In the genomic region with DNA sequence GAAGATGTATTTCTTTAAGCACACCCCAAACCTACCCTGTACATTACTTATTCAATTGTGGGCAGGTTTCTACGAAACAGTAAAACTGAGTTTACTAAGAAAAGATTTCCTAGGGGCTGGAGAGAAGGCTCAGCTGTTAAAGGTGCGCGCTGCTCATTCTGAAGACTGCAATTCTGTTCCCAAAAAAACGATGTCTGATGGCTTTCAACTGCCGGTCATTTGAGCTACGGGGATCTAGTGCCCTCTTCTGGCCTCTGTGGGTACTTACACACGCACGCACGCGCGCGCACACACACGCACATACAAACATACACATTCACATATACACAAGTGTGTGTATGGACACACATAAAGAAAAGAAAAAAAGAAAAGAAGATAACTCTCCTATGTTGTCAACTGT, we compare ENCODE assay signal across 19 mouse cellular contexts.
DNase-seq lines count a peak whose midpoint lies in the region; ATAC-seq and TF ChIP-seq lines count a peak whose summit lies in the region.
"Had no signal": no experiment of that assay in that cellular context is flagged by ENCODE, and none has a peak within 500 bp of the region (broad histone marks: within the 10 kb centered on the region; RNA-seq: fewer than 3 reads in every experiment).

No protein-coding gene starts in this region.

- TF ChIP-seq RAD21 in CH12.LX (IDR thresholded peaks at IDR 0.05; ENCODE audit: low read depth, low read length), result peak; percentile 9
- TF ChIP-seq RAD21 in MEL (IDR thresholded peaks at IDR 0.05; ENCODE audit: low read depth, low read length), result peak; percentile 4

- TF ChIP-seq POLR2A in CH12.LX (IDR thresholded peaks at IDR 0.05; ENCODE audit: low read depth, low read length) (no peak), MEL (IDR thresholded peaks at IDR 0.05; ENCODE audit: control insufficient read depth in 1 of 2, insufficient read depth in 1 of 2, low read depth in 1 of 2, low read length in 2 of 2, poor library complexity in 1 of 2) (no peak)

- DNase-seq in hindbrain, postnatal 0 days (ENCODE audit: low spot score), result no peak
- DNase-seq in liver, postnatal 0 days, result no peak
- DNase-seq in liver (no peak), CH12.LX (ENCODE audit: extremely low read depth) (no peak), MEL (ENCODE audit: low read depth, low spot score) (no peak), adipocyte (ENCODE audit: low spot score) (no peak)
- no peak for DNase-seq in cerebellum, postnatal 4 days (ENCODE audit: low spot score in 2 of 2)
- DNase-seq: adrenal gland, postnatal 25 days; cerebellum, adult 9-10 months; gastrocnemius, postnatal 25 days; heart, postnatal 4 days; kidney, postnatal 10 days; lung, postnatal 14 days; right cerebral cortex, postnatal 25 days; thymus, postnatal 25 days had no signal

- in situ Hi-C loops in CH12.LX (cut with MboI; ENCODE audit: low pct_ligation_motif_present, low pct_unique_long_range_greater_than_20kb, low sequenced_read_pairs), result no loop called here

- TF ChIP-seq CTCF in hindbrain, postnatal 0 days (IDR thresholded peaks at IDR 0.05; ENCODE audit: low read depth), result peak; percentile 51; the same call in 1 of the 2 replicates
- TF ChIP-seq CTCF in liver, postnatal 0 days (IDR thresholded peaks at IDR 0.05; ENCODE audit: low read depth), result peak; percentile 17; the same call in 1 of the 2 replicates
- peak in 1 of 2 experiments; percentile 20; a peak in 2 of 4 replicates for TF ChIP-seq CTCF in CH12.LX (conservative IDR thresholded peaks at IDR 0.05 in 1 of 2, IDR thresholded peaks at IDR 0.05 in 1 of 2; ENCODE audit: low read depth in 2 of 2, low read length in 2 of 2)
- TF ChIP-seq CTCF in MEL (IDR thresholded peaks at IDR 0.05 in 2 of 3, conservative IDR thresholded peaks at IDR 0.05 in 1 of 3; ENCODE audit: control insufficient read depth in 1 of 3, insufficient read depth in 1 of 3, low read depth in 2 of 3, low read length in 3 of 3, poor library complexity in 1 of 3, severe bottlenecking in 1 of 3), result peak in 1 of 3 experiments; percentile 30; a peak in 1 of 6 replicates

- no peak overlapping the region for H3K4me2 ChIP-seq in hindbrain, postnatal 0 days (ENCODE audit: low read depth, low read length)
- H3K4me2 ChIP-seq in hindbrain, embryonic 16.5 days (ENCODE audit: low read length), result no peak overlapping the region
- H3K4me2 ChIP-seq in liver, postnatal 0 days (ENCODE audit: low read depth, low read length), result no peak overlapping the region
- H3K4me2 ChIP-seq in CH12.LX (ENCODE audit: insufficient read depth, low read depth, poor library complexity, severe bottlenecking), result no peak overlapping the region
- H3K4me2 ChIP-seq: heart, embryonic 12.5 days; limb, embryonic 15.5 days had no signal

- dilution Hi-C loops in CH12.LX (cut with MboI; ENCODE audit: extremely low pct_ligation_motif_present, extremely low pct_unique_long_range_greater_than_20kb, low sequenced_read_pairs), result no loop called here

- H3K79me2 ChIP-seq in CH12.LX (replicated peaks; ENCODE audit: control insufficient read depth, extremely low read depth, insufficient read depth, poor library complexity, severe bottlenecking) (no peaks in the 10 kb centered on the region), MEL (ENCODE audit: control insufficient read depth, insufficient read depth, low read length, poor library complexity) (no peaks in the 10 kb centered on the region)

- H3K9ac ChIP-seq in hindbrain, postnatal 0 days (replicated peaks; ENCODE audit: low read length), result no peak overlapping the region
- no peak overlapping the region for H3K9ac ChIP-seq in hindbrain, embryonic 16.5 days (ENCODE audit: low read depth, low read length)
- no peak overlapping the region for H3K9ac ChIP-seq in liver, postnatal 0 days (replicated peaks)
- H3K9ac ChIP-seq in CH12.LX (ENCODE audit: insufficient read depth, low read depth), result no peak overlapping the region
- H3K9ac ChIP-seq in MEL (ENCODE audit: control insufficient read depth, low read depth, low read length, poor library complexity, severe bottlenecking), result no peak overlapping the region
- H3K9ac ChIP-seq: heart, embryonic 12.5 days; limb, embryonic 15.5 days had no signal

- no peak overlapping the region for H3K4me3 ChIP-seq in hindbrain, postnatal 0 days (ENCODE audit: low read length)
- H3K4me3 ChIP-seq in hindbrain, embryonic 16.5 days (ENCODE audit: low read length), result no peak overlapping the region
- H3K4me3 ChIP-seq in liver, postnatal 0 days (ENCODE audit: low read depth, low read length), result no peak overlapping the region
- H3K4me3 ChIP-seq in CH12.LX (replicated peaks in 1 of 3; ENCODE audit: low read depth in 2 of 3, low read length in 2 of 3, poor library complexity in 1 of 3) (no peak overlapping the region), MEL (ENCODE audit: control insufficient read depth in 1 of 2, insufficient read depth in 1 of 2, low read depth in 2 of 2, low read length in 2 of 2) (no peak overlapping the region)
- H3K4me3 ChIP-seq: heart, embryonic 12.5 days; limb, embryonic 15.5 days had no signal

- 87% methylated on average over 13 of the region's 13 CpGs for WGBS in hindbrain, postnatal 0 days
- 90% methylated on average over 13 of the region's 13 CpGs for WGBS in hindbrain, embryonic 16.5 days
- 82% methylated on average over 13 of the region's 13 CpGs for WGBS in liver, postnatal 0 days (ENCODE audit: insufficient replicate concordance)

- H3K27me3 ChIP-seq in hindbrain, postnatal 0 days (ENCODE audit: insufficient read depth, low read length), result no peaks in the 10 kb centered on the region
- no peaks in the 10 kb centered on the region for H3K27me3 ChIP-seq in hindbrain, embryonic 16.5 days (replicated peaks; ENCODE audit: control insufficient read depth, insufficient read depth, low read length)
- no peaks in the 10 kb centered on the region for H3K27me3 ChIP-seq in liver, postnatal 0 days (ENCODE audit: insufficient read depth, low read length)
- H3K27me3 ChIP-seq in CH12.LX (replicated peaks) (no peaks in the 10 kb centered on the region), MEL (ENCODE audit: control insufficient read depth in 1 of 2, insufficient read depth in 2 of 2, low read length in 2 of 2) (no peaks in the 10 kb centered on the region)
- H3K27me3 ChIP-seq: heart, embryonic 12.5 days; limb, embryonic 15.5 days had no signal

- no peak for ATAC-seq in hindbrain, postnatal 0 days
- no peak for ATAC-seq in hindbrain, embryonic 16.5 days
- no peak for ATAC-seq in liver, postnatal 0 days
- ATAC-seq: inflammation-experienced regulatory T-cells, adult 6 months had no signal

- TF ChIP-seq EP300 in liver, postnatal 0 days (IDR thresholded peaks at IDR 0.05; ENCODE audit: low read depth), result no peak
- TF ChIP-seq EP300 in CH12.LX (IDR thresholded peaks at IDR 0.05; ENCODE audit: low read length), result no peak
- TF ChIP-seq EP300 in MEL (IDR thresholded peaks at IDR 0.05; ENCODE audit: low read depth in 1 of 2, low read length in 2 of 2), result no peak

- no peak overlapping the region for H3K27ac ChIP-seq in hindbrain, postnatal 0 days
- H3K27ac ChIP-seq in hindbrain, embryonic 16.5 days (ENCODE audit: low read depth, low read length), result no peak overlapping the region
- H3K27ac ChIP-seq in liver, postnatal 0 days (ENCODE audit: low read depth), result no peak overlapping the region
- H3K27ac ChIP-seq in CH12.LX (ENCODE audit: insufficient read depth, low read depth), result no peak overlapping the region
- no peak overlapping the region for H3K27ac ChIP-seq in MEL (ENCODE audit: control insufficient read depth, low read depth, low read length)
- H3K27ac ChIP-seq: limb, embryonic 15.5 days had no signal

- H3K36me3 ChIP-seq in hindbrain, postnatal 0 days (ENCODE audit: insufficient read depth, low read length), result no peaks in the 10 kb centered on the region
- no peaks in the 10 kb centered on the region for H3K36me3 ChIP-seq in hindbrain, embryonic 16.5 days (ENCODE audit: control insufficient read depth, insufficient read depth, low read length)
- no peaks in the 10 kb centered on the region for H3K36me3 ChIP-seq in liver, postnatal 0 days (replicated peaks; ENCODE audit: insufficient read depth, low read length)
- H3K36me3 ChIP-seq in CH12.LX (replicated peaks in 1 of 2; ENCODE audit: control insufficient read depth in 1 of 2, insufficient read depth in 1 of 2, low read length in 1 of 2), result no peaks in the 10 kb centered on the region
- peaks cover 0 to 2% of the 10 kb centered on the region in 2 experiments; a peak in 1 of 4 replicates for H3K36me3 ChIP-seq in MEL (ENCODE audit: control insufficient read depth in 1 of 2, insufficient read depth in 2 of 2, low read length in 2 of 2)
- H3K36me3 ChIP-seq: heart, embryonic 12.5 days; limb, embryonic 15.5 days had no signal

- no peaks in the 10 kb centered on the region for H3K9me3 ChIP-seq in hindbrain, postnatal 0 days (ENCODE audit: low read length)
- no peaks in the 10 kb centered on the region for H3K9me3 ChIP-seq in hindbrain, embryonic 16.5 days (ENCODE audit: control insufficient read depth, low read length)
- H3K9me3 ChIP-seq in liver, postnatal 0 days (ENCODE audit: low read length), result no peaks in the 10 kb centered on the region; the same call in 1 of the 2 replicates
- H3K9me3 ChIP-seq in CH12.LX (replicated peaks; ENCODE audit: low read length) (peaks cover 2% of the 10 kb centered on the region), MEL (replicated peaks; ENCODE audit: insufficient read depth, low read length) (no peaks in the 10 kb centered on the region)
- H3K9me3 ChIP-seq: limb, embryonic 15.5 days had no signal

- no peaks in the 10 kb centered on the region for H3K4me1 ChIP-seq in hindbrain, postnatal 0 days (ENCODE audit: insufficient read depth, low read length)
- no peaks in the 10 kb centered on the region for H3K4me1 ChIP-seq in hindbrain, embryonic 16.5 days (ENCODE audit: control insufficient read depth, insufficient read depth, low read depth, low read length)
- H3K4me1 ChIP-seq in liver, postnatal 0 days (ENCODE audit: insufficient read depth), result no peaks in the 10 kb centered on the region
- H3K4me1 ChIP-seq in CH12.LX (ENCODE audit: control insufficient read depth in 1 of 2, insufficient read depth in 2 of 2) (no peaks in the 10 kb centered on the region), MEL (ENCODE audit: control insufficient read depth in 1 of 2, insufficient read depth in 2 of 2, low read length in 2 of 2) (peaks cover 0 to 7% of the 10 kb centered on the region in 2 experiments; a peak in 1 of 4 replicates)
- H3K4me1 ChIP-seq: heart, embryonic 12.5 days; limb, embryonic 15.5 days had no signal

TF ChIP-seq in CH12.LX, 34 proteins besides CTCF, POLR2A, EP300 and RAD21 (continues in another document):
- TF ChIP-seq CHD1 (IDR thresholded peaks at IDR 0.05; ENCODE audit: low read depth, low read length) (no peak), ZMIZ1 (IDR thresholded peaks at IDR 0.05; ENCODE audit: low read depth, low read length) (no peak), TCF12 (IDR thresholded peaks at IDR 0.05; ENCODE audit: low read depth, low read length) (no peak), HCFC1 (IDR thresholded peaks at IDR 0.05; ENCODE audit: low read depth, low read length) (no peak)

TF ChIP-seq in MEL, 35 proteins besides CTCF, POLR2A, EP300 and RAD21 (continues in another document):
- TF ChIP-seq TBP (IDR thresholded peaks at IDR 0.05; ENCODE audit: low read depth, low read length), result no peak
- no peak for TF ChIP-seq NELFE (IDR thresholded peaks at IDR 0.05; ENCODE audit: low read depth, low read length)
- TF ChIP-seq GABPA (IDR thresholded peaks at IDR 0.05; ENCODE audit: low read depth, low read length), result no peak
- TF ChIP-seq TAL1 (IDR thresholded peaks at IDR 0.05; ENCODE audit: low read length), result no peak
- no peak for TF ChIP-seq GATA1 (IDR thresholded peaks at IDR 0.05; ENCODE audit: low read depth, low read length)
